Mouse (Mus musculus) heart, embryonic 15.5 days (tissue): ENCODE measurements around the gene Zfp809. TPM values are rescaled to one million over a fixed set of nuclear protein-coding genes. Genes with fewer than 3 reads are reported as not detected.

Experiments
- ATAC-seq: fragments of 200-750 bp; cut with Nextera tagmentation; replicated peaks from 2 replicates; pipeline ENCODE4 v1.8.0; 2017; ENCODE audit warnings: low read depth, moderate TSS enrichment; ENCODE audit not compliant: insufficient number of reproducible peaks, insufficient read depth, low FRiP score
- H3K27ac ChIP-seq: fragments of 300-500 bp; sonication (generic); 2 replicates; pipeline ENCODE4 v1.5.1; 2015; ENCODE audit warnings: mild to moderate bottlenecking, inconsistent platforms
- H3K27me3 ChIP-seq: fragments of 300-500 bp; sonication (generic); 2 replicates; pipeline ENCODE4 v1.6.1; 2015; ENCODE audit warnings: inconsistent platforms
- H3K36me3 ChIP-seq: fragments of 300-500 bp; sonication (generic); 2 replicates; pipeline ENCODE4 v1.6.1; 2015; ENCODE audit warnings: mild to moderate bottlenecking, inconsistent platforms
- H3K4me1 ChIP-seq: fragments of 300-500 bp; sonication (generic); replicated peaks from 2 replicates; pipeline ENCODE4 v1.6.1; 2015; ENCODE audit warnings: inconsistent platforms
- H3K4me2 ChIP-seq: fragments of 300-500 bp; sonication (generic); 2 replicates; pipeline ENCODE4 v1.6.1; 2015; ENCODE audit warnings: inconsistent platforms, mild to moderate bottlenecking, moderate library complexity
- H3K4me3 ChIP-seq: fragments of 300-500 bp; sonication (generic); 2 replicates; pipeline ENCODE4 v1.5.1; 2015; ENCODE audit warnings: mild to moderate bottlenecking, inconsistent platforms
- H3K9ac ChIP-seq: fragments of 300-500 bp; sonication (generic); 2 replicates; pipeline ENCODE4 v1.6.1; 2015; ENCODE audit warnings: mild to moderate bottlenecking, inconsistent platforms
- H3K9me3 ChIP-seq: fragments of 300-500 bp; sonication (generic); replicated peaks from 2 replicates; pipeline ENCODE4 v1.6.1; 2016; ENCODE audit warnings: inconsistent platforms
- WGBS: fragments of 180-500 bp; shearing (Covaris S2); methylation state at CpG from one replicate; pipeline ENCODE4 v1.1.7; 2015; ENCODE audit warnings: mixed read lengths; 5-methylcytosine and 5-hydroxymethylcytosine counted together
- polyA plus RNA-seq: library from polyadenylated mRNA; unstranded; fragments of >200 nt; fragmentation: Nextera tagmentation; extraction: Ambion mirVana; gene quantifications from 2 replicates; pipeline ENCODE4 v1.2.1, GENCODE M21; 2015

Zfp809 gene
- polyA plus RNA-seq, 1 experiment from 2014 or later = 17.8 TPM

DNA sequence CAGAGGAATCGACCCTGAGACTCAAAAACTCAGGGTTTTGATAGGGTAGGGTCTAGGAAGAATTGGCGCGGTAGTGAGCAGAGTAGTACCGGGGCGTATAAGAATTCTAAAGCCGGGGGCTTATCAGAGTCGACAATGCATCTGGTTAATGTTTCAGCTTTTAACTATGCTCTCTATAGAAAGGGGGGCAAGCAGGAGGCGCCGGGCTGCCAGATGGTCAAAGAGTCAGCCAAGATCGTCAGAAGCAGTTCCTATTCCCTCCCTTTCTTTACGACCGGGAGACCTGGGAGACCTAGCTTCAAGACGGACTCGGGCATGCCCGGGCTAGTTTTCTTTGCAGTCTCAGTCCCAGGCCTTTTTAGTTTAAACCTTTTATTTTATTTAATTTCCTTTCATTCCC is 1.3 kb downstream of the Zfp809 start:
- WGBS = 51% methylated on average over 15 of the region's 15 CpGs
- Histone ChIP-seq H3K27me3 (no peaks in the 10 kb centered on the region), H3K27ac (peak overlapping the region; percentile 99), H3K4me1 (peaks cover 10% of the 10 kb centered on the region; the same call in 1 of the 2 replicates), H3K9me3 (no peaks in the 10 kb centered on the region), H3K4me3 (peak overlapping the region; percentile 81), H3K36me3 (no peaks in the 10 kb centered on the region), H3K4me2 (peak overlapping the region; percentile 76), H3K9ac (no peak overlapping the region)
- ATAC-seq = peak; percentile 38; the same call in 1 of the 2 replicates

DNA sequence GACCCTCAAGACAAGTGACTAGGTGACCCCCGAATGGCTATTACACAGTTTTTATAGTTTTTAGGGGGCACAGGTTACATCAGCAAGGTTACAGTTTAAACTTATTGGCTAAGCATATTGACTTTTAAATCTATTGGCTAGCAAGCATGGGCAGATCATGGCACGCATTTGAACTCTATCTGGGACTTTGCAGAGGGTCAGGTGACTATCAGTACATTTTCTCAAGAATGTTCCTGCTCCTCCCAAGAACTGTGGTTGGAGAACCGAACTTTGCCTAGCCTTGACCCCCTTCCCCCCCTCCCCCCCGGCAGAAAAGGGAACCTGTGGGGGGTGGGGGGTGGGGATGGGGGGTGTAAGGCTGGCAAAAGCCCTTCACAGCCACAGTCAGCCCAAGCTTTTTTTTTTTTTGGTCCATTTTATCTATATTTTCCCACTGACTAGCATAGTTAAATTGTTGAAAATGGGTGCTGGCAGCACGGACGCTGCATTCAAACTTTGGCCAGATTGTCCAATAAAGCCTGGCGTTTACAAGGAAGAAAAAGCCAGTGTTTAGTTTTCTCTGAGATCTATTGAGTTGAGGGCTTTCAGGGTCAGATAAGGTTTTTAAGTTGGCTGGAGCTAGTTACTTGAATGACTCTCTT is 4.0 kb downstream of the Zfp809 start:
- no peak overlapping the region for H3K27ac ChIP-seq
- no peak for ATAC-seq
- H3K4me2 ChIP-seq = no peak overlapping the region
- H3K27me3 ChIP-seq = no peaks in the 10 kb centered on the region
- no peak overlapping the region for H3K4me3 ChIP-seq
- no peaks in the 10 kb centered on the region for H3K9me3 ChIP-seq
- H3K4me1 ChIP-seq = peaks cover 17% of the 10 kb centered on the region
- peaks cover 3% of the 10 kb centered on the region; the same call in 1 of the 2 replicates for H3K36me3 ChIP-seq
- no peak overlapping the region for H3K9ac ChIP-seq
- WGBS = 80% methylated on average over 7 of the region's 7 CpGs

- H3K4me3 ChIP-seq = no peak overlapping the region
- H3K27me3 ChIP-seq = no peaks in the 10 kb centered on the region
- H3K4me2 ChIP-seq = no peak overlapping the region
- ATAC-seq = no peak
- no peaks in the 10 kb centered on the region for H3K9me3 ChIP-seq
- 79% methylated on average over 3 of the region's 3 CpGs for WGBS
- H3K4me1 ChIP-seq = peaks cover 17% of the 10 kb centered on the region
- no peak overlapping the region for H3K27ac ChIP-seq
- H3K36me3 ChIP-seq = peaks cover 6% of the 10 kb centered on the region
- no peak overlapping the region for H3K9ac ChIP-seq
Measured at GRCm38 (mm10) chr9:22230061-22230460, 4.5 kb downstream of the Zfp809 start.

- H3K9ac ChIP-seq = no peak overlapping the region
- no peak overlapping the region for H3K4me3 ChIP-seq
- peaks cover 17% of the 10 kb centered on the region for H3K4me1 ChIP-seq
- no peaks in the 10 kb centered on the region for H3K9me3 ChIP-seq
- ATAC-seq = no peak
- no peak overlapping the region for H3K4me2 ChIP-seq
- no peak overlapping the region for H3K27ac ChIP-seq
- peaks cover 10% of the 10 kb centered on the region for H3K36me3 ChIP-seq
- no peaks in the 10 kb centered on the region for H3K27me3 ChIP-seq
Measured at GRCm38 (mm10) chr9:22230556-22230955, 5.0 kb downstream of the Zfp809 start.

DNA sequence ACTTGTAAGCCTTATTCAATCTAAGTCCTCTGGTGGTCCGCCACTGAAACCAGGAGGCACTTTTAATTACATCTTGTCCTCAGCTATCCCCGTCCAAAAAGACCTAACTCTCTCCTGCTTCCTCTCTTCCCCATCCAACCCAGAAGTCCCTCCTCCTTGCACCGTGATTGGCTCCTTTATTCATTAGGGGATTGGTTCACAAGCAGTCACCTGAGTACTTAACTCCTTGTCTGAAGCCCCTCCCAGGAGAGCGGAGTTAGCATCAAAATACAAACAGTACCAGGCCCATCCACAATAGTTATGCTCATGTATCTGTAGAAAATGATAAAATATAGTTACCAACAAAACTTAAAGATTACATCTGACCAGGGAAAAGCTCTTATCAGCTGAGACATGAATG is 14.5 kb downstream of the Zfp809 start:
- no peak overlapping the region for H3K9ac ChIP-seq
- H3K4me3 ChIP-seq = no peak overlapping the region
- WGBS = 97% methylated on average over 4 of the region's 4 CpGs
- H3K36me3 ChIP-seq = peaks cover 93% of the 10 kb centered on the region
- H3K4me2 ChIP-seq = no peak overlapping the region
- no peak for ATAC-seq
- H3K9me3 ChIP-seq = no peaks in the 10 kb centered on the region
- no peaks in the 10 kb centered on the region for H3K4me1 ChIP-seq
- no peaks in the 10 kb centered on the region for H3K27me3 ChIP-seq
- H3K27ac ChIP-seq = no peak overlapping the region

GRCm38 (mm10) chr9:22244242-22244641 is 18.7 kb downstream of the Zfp809 start:
- Histone ChIP-seq H3K9me3 (peaks cover 11% of the 10 kb centered on the region; the same call in 1 of the 2 replicates), H3K9ac (no peak overlapping the region), H3K27ac (no peak overlapping the region), H3K27me3 (no peaks in the 10 kb centered on the region), H3K4me2 (no peak overlapping the region), H3K4me3 (no peak overlapping the region), H3K4me1 (no peaks in the 10 kb centered on the region), H3K36me3 (peaks cover 88% of the 10 kb centered on the region)
- 92% methylated on average over 2 of the region's 2 CpGs for WGBS
- no peak for ATAC-seq

DNA sequence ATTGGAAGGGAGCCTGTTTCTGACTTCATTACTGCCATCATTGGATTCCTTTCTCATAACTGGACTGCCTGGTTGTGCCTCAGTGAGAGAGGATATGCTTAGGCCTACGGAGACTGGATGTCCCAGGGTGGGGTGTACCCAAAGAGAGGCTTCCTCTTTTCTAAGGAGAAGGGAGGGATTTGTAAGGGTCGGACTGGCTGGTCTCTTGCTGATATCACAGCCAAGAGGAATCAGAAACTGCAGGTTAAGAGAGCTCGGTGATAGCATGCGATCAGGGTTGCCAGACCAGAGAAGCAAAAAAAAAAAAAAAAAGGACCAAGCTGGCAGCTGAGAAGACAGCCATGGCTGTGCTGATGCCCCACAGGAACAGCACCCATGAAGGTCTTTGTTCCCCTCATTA is 31.1 kb downstream of the Zfp809 start:
- H3K36me3 ChIP-seq = peaks cover 38% of the 10 kb centered on the region
- no peak overlapping the region for H3K27ac ChIP-seq
- no peak overlapping the region for H3K9ac ChIP-seq
- H3K4me3 ChIP-seq = no peak overlapping the region
- WGBS = 82% methylated on average over 4 of the region's 4 CpGs
- H3K4me2 ChIP-seq = no peak overlapping the region
- H3K27me3 ChIP-seq = no peaks in the 10 kb centered on the region
- peaks cover 11% of the 10 kb centered on the region; the same call in 1 of the 2 replicates for H3K9me3 ChIP-seq
- H3K4me1 ChIP-seq = no peaks in the 10 kb centered on the region
- no peak for ATAC-seq

DNA sequence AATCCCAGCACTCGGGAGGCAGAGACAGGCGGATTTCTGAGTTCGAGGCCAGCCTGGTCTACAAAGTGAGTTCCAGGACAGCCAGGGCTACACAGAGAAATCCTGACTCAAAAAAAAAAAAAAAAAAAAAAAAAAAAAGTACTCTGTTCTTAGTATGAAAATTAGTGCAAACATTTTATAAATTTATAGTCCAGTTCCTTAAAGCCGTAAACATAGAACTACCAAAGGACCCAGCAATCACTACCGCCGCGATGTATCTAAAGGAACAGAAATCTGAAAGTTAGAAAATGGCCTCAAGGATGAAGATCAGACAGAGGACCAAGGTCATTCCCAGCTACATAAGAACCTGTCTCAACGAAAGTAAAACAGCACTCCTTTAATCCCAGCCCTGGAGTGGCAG is 33.3 kb downstream of the Zfp809 start:
- H3K9me3 ChIP-seq = peaks cover 5% of the 10 kb centered on the region; the same call in 1 of the 2 replicates
- H3K4me1 ChIP-seq = no peaks in the 10 kb centered on the region
- peaks cover 19% of the 10 kb centered on the region for H3K36me3 ChIP-seq
- H3K27ac ChIP-seq = no peak overlapping the region
- peak overlapping the region; percentile 72 for H3K4me2 ChIP-seq
- peak overlapping the region; percentile 69 for H3K4me3 ChIP-seq
- no peak for ATAC-seq
- peak overlapping the region; percentile 71 for H3K9ac ChIP-seq
- no peaks in the 10 kb centered on the region for H3K27me3 ChIP-seq
- WGBS = 76% methylated on average over 8 of the region's 8 CpGs

- Histone ChIP-seq H3K27me3 (no peaks in the 10 kb centered on the region), H3K27ac (peak within 1 kb of the TSS; percentile 53), H3K4me2 (peak within 1 kb of the TSS; percentile 72), H3K4me1 (no peaks in the 10 kb centered on the region), H3K9ac (peak within 1 kb of the TSS; percentile 71), H3K36me3 (peaks cover 14% of the 10 kb centered on the region; the same call in 1 of the 2 replicates), H3K9me3 (no peaks in the 10 kb centered on the region), H3K4me3 (peak within 1 kb of the TSS; percentile 69)
- ATAC-seq = peak; percentile 95
- 1% methylated on average over 35 of the region's 35 CpGs for WGBS
Measured at GRCm38 (mm10) chr9:22259184-22260091, 33.9 kb downstream of the Zfp809 start, which contains the start of gene Zfp599. TSS of gene Zfp599 (minus strand) at chr9:22259895.

DNA sequence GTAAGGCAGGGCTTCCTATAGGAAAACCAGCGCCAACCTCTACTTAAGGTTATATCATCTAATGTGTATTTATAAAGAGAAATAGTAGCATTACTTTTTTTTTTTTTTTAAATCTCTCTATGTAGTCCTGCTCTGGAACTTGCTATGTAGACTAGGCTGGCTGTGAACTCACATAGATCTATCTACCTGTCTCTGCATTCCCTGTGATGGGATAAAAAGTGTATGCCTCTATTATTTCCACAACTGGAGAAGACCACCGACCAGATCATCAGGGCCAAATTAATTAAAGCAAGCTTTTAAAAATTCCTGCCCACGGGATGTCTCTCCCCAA is 34.5 kb downstream of the Zfp809 start:
- 28% methylated on average over 3 of the region's 3 CpGs for WGBS

DNA sequence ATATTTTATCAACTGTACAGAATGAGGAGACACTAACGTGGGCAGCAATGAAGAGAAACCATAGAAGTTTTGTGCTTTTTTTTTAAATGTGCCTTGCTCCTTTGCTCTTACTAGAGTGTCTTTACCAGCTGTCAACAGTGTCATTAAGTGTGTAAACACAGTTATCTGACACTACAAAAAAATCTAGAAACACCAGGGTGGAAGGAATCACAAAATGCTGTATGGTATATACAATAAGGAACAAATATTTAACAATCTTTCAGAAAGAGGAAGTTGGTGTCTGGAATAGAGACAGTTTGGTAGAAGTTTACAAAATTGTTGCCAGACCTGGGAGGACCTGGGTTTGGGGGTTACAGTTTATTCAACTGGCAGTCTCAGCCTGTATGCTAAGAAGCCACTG is 36.1 kb downstream of the Zfp809 start:
- Histone ChIP-seq H3K4me1 (no peaks in the 10 kb centered on the region), H3K4me2 (no peak overlapping the region), H3K27me3 (no peaks in the 10 kb centered on the region), H3K9me3 (0 out of 2 replicates have a peak, but pooled peaks cover 2% of the 10 kb centered on the region), H3K9ac (no peak overlapping the region), H3K36me3 (no peaks in the 10 kb centered on the region), H3K27ac (no peak overlapping the region), H3K4me3 (no peak overlapping the region)
- no peak for ATAC-seq
- 73% methylated on average over 1 of the region's 1 CpGs for WGBS

More for the DNA sequence above, 34.5 kb downstream of the Zfp809 start:
- Histone ChIP-seq H3K9ac (no peak overlapping the region), H3K4me2 (peak overlapping the region; percentile 72), H3K27me3 (no peaks in the 10 kb centered on the region), H3K27ac (no peak overlapping the region), H3K4me1 (no peaks in the 10 kb centered on the region), H3K36me3 (peaks cover 11% of the 10 kb centered on the region; the same call in 1 of the 2 replicates), H3K4me3 (peak overlapping the region; percentile 69), H3K9me3 (no peaks in the 10 kb centered on the region)
- no peak for ATAC-seq
